Mouse (Mus musculus): ENCODE data around the gene Prr14l. TPM values are rescaled to one million over a fixed set of nuclear protein-coding genes. Genes with fewer than 3 reads are reported as not detected.
"Not testable (repeated sequence)": the region's sequence is repeated elsewhere in the genome, so short reads cannot be mapped to it uniquely, and the experiment has no call there.

Gene Prr14l
- total RNA-seq, 2 experiments from 2014 or later: 4.3 to 6.2 TPM

- TF ChIP-seq CTCF (IDR thresholded peaks at IDR 0.05): no peak
- Histone ChIP-seq H3K27ac (no peak overlapping the region), H3K4me3 (no peak overlapping the region)
- intact Hi-C loops (cut with DNase I): no loop called here
- no peak for DNase-seq
Observed at GRCm38 (mm10) chr5:32772361-32772760, 81.7 kb downstream of the Prr14l start.

- no peak for TF ChIP-seq CTCF (IDR thresholded peaks at IDR 0.05)
- Histone ChIP-seq H3K4me3 (no peak overlapping the region), H3K27ac (no peak overlapping the region)
- no peak for DNase-seq
- intact Hi-C loops (cut with DNase I): no loop called here
Observed at GRCm38 (mm10) chr5:32767636-32768373, 86.3 kb downstream of the Prr14l start.

GRCm38 (mm10) chr5:32767004-32767403 lies 87.1 kb downstream of the Prr14l start:
- H3K4me3 ChIP-seq: no peak overlapping the region
- DNase-seq: no peak
- TF ChIP-seq CTCF (IDR thresholded peaks at IDR 0.05): no peak
- intact Hi-C loops (cut with DNase I): no loop called here
- H3K27ac ChIP-seq: no peak overlapping the region

GRCm38 (mm10) chr5:32761566-32762140 lies 92.4 kb downstream of the Prr14l start:
- TF ChIP-seq CTCF (IDR thresholded peaks at IDR 0.05): no peak
- DNase-seq: no peak
- H3K4me3 ChIP-seq: no peak overlapping the region
- intact Hi-C loops (cut with DNase I): no loop called here
- no peak overlapping the region for H3K27ac ChIP-seq

- no peak overlapping the region for H3K27ac ChIP-seq
- no peak for TF ChIP-seq CTCF (IDR thresholded peaks at IDR 0.05)
- intact Hi-C loops (cut with DNase I): no loop called here
- H3K4me3 ChIP-seq: no peak overlapping the region
- DNase-seq: no peak
Observed at GRCm38 (mm10) chr5:32760787-32761186, 93.3 kb downstream of the Prr14l start.

- H3K27ac ChIP-seq; intact Hi-C loops (cut with DNase I); H3K4me3 ChIP-seq; DNase-seq: not testable (repeated sequence)
Observed at GRCm38 (mm10) chr5:32760352-32760751, 93.7 kb downstream of the Prr14l start.

- intact Hi-C loops (cut with DNase I): no loop called here
- no peak overlapping the region for H3K27ac ChIP-seq
- no peak for DNase-seq
- H3K4me3 ChIP-seq: no peak overlapping the region
- TF ChIP-seq CTCF (IDR thresholded peaks at IDR 0.05): no peak
Observed at GRCm38 (mm10) chr5:32759662-32760061, 94.4 kb downstream of the Prr14l start.

- Histone ChIP-seq H3K27ac (no peak overlapping the region), H3K4me3 (no peak overlapping the region)
- intact Hi-C loops (cut with DNase I): no loop called here
- TF ChIP-seq CTCF (IDR thresholded peaks at IDR 0.05): no peak
- no peak for DNase-seq
Observed at GRCm38 (mm10) chr5:32756141-32756540, 97.9 kb downstream of the Prr14l start.

- no peak overlapping the region for H3K27ac ChIP-seq
- H3K4me3 ChIP-seq: no peak overlapping the region
- TF ChIP-seq CTCF (IDR thresholded peaks at IDR 0.05): no peak
- DNase-seq: no peak
- intact Hi-C loops (cut with DNase I): no loop called here
Observed at GRCm38 (mm10) chr5:32751736-32752135, 102.3 kb downstream of the Prr14l start.

- TF ChIP-seq CTCF (IDR thresholded peaks at IDR 0.05): no peak
- intact Hi-C loops (cut with DNase I): no loop called here
Observed at GRCm38 (mm10) chr5:32748936-32749335, 105.1 kb downstream of the Prr14l start.

GRCm38 (mm10) chr5:32747650-32748375 lies 106.2 kb downstream of the Prr14l start:
- Histone ChIP-seq H3K27ac (peak overlapping the region; percentile 89), H3K4me3 (peak overlapping the region; percentile 82; the same call in 1 of the 2 replicates)
- DNase-seq: peak; percentile 58
- TF ChIP-seq CTCF (IDR thresholded peaks at IDR 0.05): peak; percentile 94
- intact Hi-C loops (cut with DNase I): no loop called here

More at GRCm38 (mm10) chr5:32748936-32749335, 105.1 kb downstream of the Prr14l start:
- no peak for DNase-seq
- Histone ChIP-seq H3K4me3 (no peak overlapping the region), H3K27ac (no peak overlapping the region)

- intact Hi-C loops (cut with DNase I): loop anchor here (1.0 kb wide), 1 partner anchor 32 kb away; no protein-coding TSS in a partner anchor
- no peak for TF ChIP-seq CTCF (IDR thresholded peaks at IDR 0.05)
- peak; percentile 86 for DNase-seq
- Histone ChIP-seq H3K27ac (peak overlapping the region; percentile 89), H3K4me3 (peak overlapping the region; percentile 82)
Observed at GRCm38 (mm10) chr5:32745705-32746655, 108.1 kb downstream of the Prr14l start.
